Mouse (Mus musculus): ENCODE measurements around the gene Smarcb1.

GRCm38 (mm10) chr10:75880771-75881577 is 40.4 kb downstream of the Smarcb1 start:
- no peak for TF ChIP-seq CTCF (IDR thresholded peaks at IDR 0.05; ENCODE audit: extremely low read depth, insufficient read depth, insufficient read length, insufficient replicate concordance)
- no peak for TF ChIP-seq POLR2A (IDR thresholded peaks at IDR 0.05; ENCODE audit: low read depth, low read length)
